Mouse (Mus musculus) common myeloid progenitor, adult 5-6 weeks (primary cell): ENCODE measurements around the gene Adcy6. TPM values are rescaled to one million over a fixed set of nuclear protein-coding genes. Genes with fewer than 3 reads are reported as not detected.
"Not testable (repeated sequence)": the region's sequence is repeated elsewhere in the genome, so short reads cannot be mapped to it uniquely, and the experiment has no call there.

Experiments used
- ATAC-seq: replicated peaks from 2 replicates; pipeline ENCODE4 v1.8.0; 2016; ENCODE audit warnings: low read depth, mild to moderate bottlenecking, moderate TSS enrichment, inconsistent platforms; ENCODE audit not compliant: poor library complexity, severe bottlenecking
- total RNA-seq: library from RNA; stranded (forward); fragments of 200-1000, 187-1606 nt; gene quantifications from 2 replicates; pipeline ENCODE4 v1.2.3, GENCODE M21; 2017

Adcy6 gene
- total RNA-seq, 1 experiment from 2014 or later: 23.4 TPM

- no peak for ATAC-seq
Measured at GRCm38 (mm10) chr15:98604041-98604575, 5.8 kb downstream of the Adcy6 start.

GRCm38 (mm10) chr15:98602921-98603458 is 6.9 kb downstream of the Adcy6 start:
- no peak for ATAC-seq

GRCm38 (mm10) chr15:98602191-98602881 is 7.5 kb downstream of the Adcy6 start:
- no peak for ATAC-seq

GRCm38 (mm10) chr15:98601832-98602190 is 8.1 kb downstream of the Adcy6 start:
- ATAC-seq: no peak

- ATAC-seq: no peak
Measured at GRCm38 (mm10) chr15:98600036-98600709, 9.7 kb downstream of the Adcy6 start.

- ATAC-seq: no peak
Measured at GRCm38 (mm10) chr15:98596609-98597008, 13.3 kb downstream of the Adcy6 start.

- no peak for ATAC-seq
Measured at GRCm38 (mm10) chr15:98595049-98595448, 14.8 kb downstream of the Adcy6 start.

- no peak for ATAC-seq
Measured at GRCm38 (mm10) chr15:98594193-98594592, 15.7 kb downstream of the Adcy6 start.

GRCm38 (mm10) chr15:98591396-98591795 is 18.5 kb downstream of the Adcy6 start:
- no peak for ATAC-seq

- ATAC-seq: peak; percentile 59
Measured at GRCm38 (mm10) chr15:98589640-98590336, 20.1 kb downstream of the Adcy6 start.

- ATAC-seq: no peak
Measured at GRCm38 (mm10) chr15:98587751-98588150, 22.1 kb downstream of the Adcy6 start.

- not testable (repeated sequence) for ATAC-seq
Measured at GRCm38 (mm10) chr15:98586141-98586540, 23.7 kb downstream of the Adcy6 start.

- no peak for ATAC-seq
Measured at GRCm38 (mm10) chr15:98585421-98585820, 24.5 kb downstream of the Adcy6 start.

- ATAC-seq: no peak
Measured at GRCm38 (mm10) chr15:98582996-98583395, 26.9 kb downstream of the Adcy6 start.

GRCm38 (mm10) chr15:98582410-98582809 is 27.5 kb downstream of the Adcy6 start:
- ATAC-seq: no peak

GRCm38 (mm10) chr15:98579795-98580464 is 29.9 kb downstream of the Adcy6 start:
- peak; percentile 99 for ATAC-seq

GRCm38 (mm10) chr15:98579310-98579709 is 30.6 kb downstream of the Adcy6 start:
- no peak for ATAC-seq

GRCm38 (mm10) chr15:98573293-98573692 is 36.6 kb downstream of the Adcy6 start:
- no peak for ATAC-seq

GRCm38 (mm10) chr15:98570873-98571538 is 38.9 kb downstream of the Adcy6 start, which contains the start of the genes Ccnt1 and 4930415O20Rik:
Gene Ccnt1, minus strand, starts transcription at chr15:98570923.
Gene 4930415O20Rik, plus strand, starts transcription at chr15:98571004.
- ATAC-seq: no peak
